Mouse (Mus musculus) G1E (cell line): Measurements from ENCODE around the gene C1qtnf2. TPM values are rescaled to one million over a fixed set of nuclear protein-coding genes. Genes with fewer than 3 reads are reported as not detected.

Experiments
- ATAC-seq: 2 replicates; pipeline ENCODE4 v1.8.0; 2016; ENCODE audit warnings: mild to moderate bottlenecking; ENCODE audit not compliant: insufficient number of reproducible peaks, poor library complexity, low FRiP score, severe bottlenecking; ENCODE audit errors: extremely low read depth
- DNase-seq: peaks from one replicate; pipeline ENCODE4 v3.0.0; 2012; ENCODE audit warnings: low spot score
- H3K27me3 ChIP-seq: 2 replicates; pipeline ENCODE4 v1.6.1; 2012; ENCODE audit warnings: mild to moderate bottlenecking, low read length, inconsistent platforms; ENCODE audit not compliant: insufficient read depth
- H3K36me3 ChIP-seq: replicated peaks from 2 replicates; pipeline ENCODE3; 2012; ENCODE audit warnings: mild to moderate bottlenecking, inconsistent platforms
- H3K4me1 ChIP-seq: 2 replicates; pipeline ENCODE4 v1.6.1; 2012; ENCODE audit warnings: low read depth, low read length, inconsistent platforms, mixed read lengths; ENCODE audit not compliant: insufficient read depth
- H3K4me3 ChIP-seq: 2 replicates; pipeline ENCODE4 v1.5.1; 2012; ENCODE audit warnings: low read depth, mild to moderate bottlenecking, inconsistent platforms, low read length, moderate library complexity, mixed read lengths
- H3K9me3 ChIP-seq: replicated peaks from 2 replicates; pipeline ENCODE4 v1.6.1; 2012; ENCODE audit warnings: inconsistent platforms
- CTCF ChIP-seq: IDR thresholded peaks from 2 replicates; pipeline ENCODE4 v1.5.1; 2012; ENCODE audit warnings: low read depth, low read length, inconsistent platforms, mixed read lengths
- GATA1 ChIP-seq: IDR thresholded peaks from 2 replicates; pipeline ENCODE4 v1.6.1; 2012; ENCODE audit warnings: borderline replicate concordance, low read length, inconsistent platforms, mixed read lengths
- GATA2 ChIP-seq: IDR thresholded peaks from 2 replicates; pipeline ENCODE4 v1.6.1; 2012; ENCODE audit warnings: low read depth, low read length, inconsistent platforms, borderline replicate concordance
- POLR2AphosphoS5 ChIP-seq: IDR thresholded peaks from 2 replicates; pipeline ENCODE4 v1.6.1; 2012; ENCODE audit warnings: low read depth, low read length, inconsistent platforms; ENCODE audit not compliant: insufficient replicate concordance
- TAL1 ChIP-seq: conservative IDR thresholded peaks from 2 replicates; pipeline ENCODE4 v1.6.1; 2012; ENCODE audit warnings: low read depth, low read length, inconsistent platforms, mixed read lengths
- polyA plus RNA-seq: library from polyadenylated mRNA; stranded (reverse); fragments of >175 nt; gene quantifications from 2 replicates; pipeline ENCODE4 v1.2.3, GENCODE M21; 2012
- total RNA-seq, 2 experiments: library from RNA; stranded (forward) in 1 of 2; stranded (reverse) in 1 of 2; fragments of 200-1000 nt in 1 of 2; fragments of >200 nt in 1 of 2; fragmentation: Nextera tagmentation in 1 of 2; gene quantifications; 2 replicates each; pipeline ENCODE4 v1.2.3; 2014 to 2017

Gene C1qtnf2
- total and polyA plus RNA-seq, 3 experiments = not detected

DNA sequence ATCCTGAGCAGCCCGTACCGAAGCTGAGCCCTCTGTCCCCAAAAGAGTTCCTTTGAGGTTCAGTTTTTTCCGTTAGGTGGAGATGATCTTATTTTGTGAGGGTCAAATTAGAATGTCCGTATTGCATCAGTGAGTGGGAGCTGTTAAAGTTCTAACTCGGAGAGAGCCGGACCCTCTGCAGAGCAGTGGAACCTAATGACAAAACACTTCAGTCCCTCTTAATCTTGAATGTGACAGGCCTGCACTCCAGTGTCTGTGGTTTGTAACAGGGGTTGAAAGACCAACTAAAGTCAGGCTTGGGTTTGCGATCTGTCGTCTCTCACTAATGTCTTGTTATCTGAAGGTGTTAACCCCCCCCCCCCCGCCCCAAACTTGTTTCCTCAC is 40.1 kb upstream of the C1qtnf2 start:
- peaks cover 34% of the 10 kb centered on the region for H3K36me3 ChIP-seq
- DNase-seq (no peak), ATAC-seq (0 out of 2 replicates have a peak, but pooled peaks have one; percentile 11)
- H3K4me3 ChIP-seq = peak overlapping the region; percentile 95
- H3K4me1 ChIP-seq = peaks cover 10% of the 10 kb centered on the region
- H3K9me3 ChIP-seq = no peaks in the 10 kb centered on the region
- TF ChIP-seq GATA2 (no peak), CTCF (no peak), TAL1 (no peak), POLR2AphosphoS5 (no peak), GATA1 (no peak)
- H3K27me3 ChIP-seq = no peaks in the 10 kb centered on the region; the same call in 1 of the 2 replicates

DNA sequence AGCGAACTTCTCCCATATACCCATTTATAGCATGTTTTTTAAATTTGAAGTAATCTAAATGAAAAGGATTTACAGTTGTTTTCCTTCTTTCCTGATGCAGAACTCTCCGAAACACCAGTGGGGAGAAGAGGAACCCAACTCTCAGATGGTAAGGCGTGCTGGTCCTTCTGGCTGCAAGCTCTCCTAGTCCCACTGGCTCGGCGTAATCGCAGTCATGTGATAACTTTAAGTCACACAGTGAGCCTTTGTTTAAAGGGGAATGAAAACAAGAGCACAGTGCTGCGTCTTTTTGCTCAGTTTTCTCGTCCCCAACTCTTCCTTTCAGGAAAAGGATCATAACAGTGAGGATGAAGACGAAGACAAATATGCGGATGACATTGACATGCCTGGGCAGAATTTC is 33.0 kb upstream of the C1qtnf2 start:
- Histone ChIP-seq H3K36me3 (peaks cover 99% of the 10 kb centered on the region), H3K27me3 (no peaks in the 10 kb centered on the region), H3K9me3 (no peaks in the 10 kb centered on the region), H3K4me3 (no peak overlapping the region), H3K4me1 (no peaks in the 10 kb centered on the region)
- DNase-seq = no peak
- no peak for TF ChIP-seq GATA2
- no peak for ATAC-seq

DNA sequence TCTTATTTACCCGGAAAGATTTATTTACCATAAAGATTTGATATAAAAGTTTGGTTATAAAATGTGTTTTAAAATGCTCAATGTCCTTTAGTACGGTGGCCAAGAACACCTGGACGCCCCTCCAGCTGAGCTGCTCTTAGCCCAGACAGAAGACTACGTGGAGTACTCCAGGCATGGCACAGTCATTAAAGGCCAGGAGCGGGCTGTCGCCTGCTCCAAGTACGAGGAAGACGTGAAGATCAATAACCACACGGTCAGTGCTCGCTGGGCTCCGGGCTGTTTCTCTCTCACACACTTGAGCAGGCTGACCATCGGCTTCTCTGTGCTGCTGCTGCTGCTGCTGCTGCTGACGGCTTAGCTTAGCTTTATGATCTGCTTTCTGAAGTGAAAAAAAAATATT is 30.9 kb upstream of the C1qtnf2 start:
- Histone ChIP-seq H3K4me3 (no peak overlapping the region), H3K4me1 (no peaks in the 10 kb centered on the region), H3K9me3 (no peaks in the 10 kb centered on the region), H3K27me3 (no peaks in the 10 kb centered on the region), H3K36me3 (peaks cover 92% of the 10 kb centered on the region)
- DNase-seq (no peak), ATAC-seq (no peak)
- TF ChIP-seq CTCF (no peak), GATA2 (no peak), POLR2AphosphoS5 (no peak), GATA1 (no peak), TAL1 (no peak)

DNA sequence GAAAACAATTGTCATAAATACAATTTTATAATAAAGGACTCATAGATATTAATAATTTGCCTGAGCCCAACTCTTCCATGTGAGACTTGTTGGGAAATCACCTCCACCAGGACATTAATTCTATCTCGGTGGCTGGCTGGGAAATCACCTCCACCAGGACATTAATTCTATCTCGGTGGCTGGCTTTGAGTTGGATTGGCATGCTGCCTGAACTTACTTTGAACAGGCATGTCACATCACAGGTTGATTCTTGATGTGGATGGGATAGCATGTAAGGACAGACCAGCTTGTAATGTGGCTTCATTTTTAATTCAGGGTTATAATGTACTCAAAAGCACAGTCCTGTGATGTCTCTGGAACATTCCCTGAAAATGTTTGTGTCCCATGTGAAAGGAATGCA is 24.2 kb upstream of the C1qtnf2 start:
- H3K9me3 ChIP-seq = no peaks in the 10 kb centered on the region
- no peak for TF ChIP-seq CTCF
- no peak for TF ChIP-seq GATA2
- no peak for TF ChIP-seq TAL1
- TF ChIP-seq GATA1 = no peak
- TF ChIP-seq POLR2AphosphoS5 = no peak
- H3K36me3 ChIP-seq = peaks cover 25% of the 10 kb centered on the region
- H3K4me3 ChIP-seq = no peak overlapping the region
- no peaks in the 10 kb centered on the region for H3K4me1 ChIP-seq
- ATAC-seq (no peak), DNase-seq (no peak)
- peaks cover 5% of the 10 kb centered on the region for H3K27me3 ChIP-seq

DNA sequence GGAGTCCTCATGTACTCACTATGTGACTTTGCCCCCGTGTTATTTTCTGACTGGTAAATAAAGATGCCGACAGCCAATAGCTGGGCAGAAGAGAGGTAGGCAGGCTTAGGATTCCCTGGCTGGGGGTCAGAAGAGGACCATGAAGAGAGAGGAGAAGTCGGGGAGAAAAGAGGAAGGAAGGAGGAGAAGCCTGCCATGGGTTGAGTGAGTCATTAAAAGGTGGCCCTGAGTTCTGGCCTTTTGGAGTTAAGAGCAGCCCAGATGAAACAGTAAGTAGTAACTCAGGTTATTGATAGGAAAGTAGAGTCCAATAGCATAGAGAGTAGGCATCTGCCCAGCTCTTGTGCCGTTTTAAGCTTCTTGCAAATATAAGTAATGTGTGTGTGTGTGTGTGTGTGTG is 22.8 kb upstream of the C1qtnf2 start:
- Histone ChIP-seq H3K4me3 (no peak overlapping the region), H3K27me3 (peaks cover 5% of the 10 kb centered on the region), H3K4me1 (no peaks in the 10 kb centered on the region), H3K36me3 (peaks cover 11% of the 10 kb centered on the region), H3K9me3 (no peaks in the 10 kb centered on the region)
- DNase-seq (no peak), ATAC-seq (peak; percentile 40)
- no peak for TF ChIP-seq GATA2
- TF ChIP-seq TAL1 = no peak
- TF ChIP-seq GATA1 = no peak
- TF ChIP-seq POLR2AphosphoS5 = no peak
- TF ChIP-seq CTCF = no peak

DNA sequence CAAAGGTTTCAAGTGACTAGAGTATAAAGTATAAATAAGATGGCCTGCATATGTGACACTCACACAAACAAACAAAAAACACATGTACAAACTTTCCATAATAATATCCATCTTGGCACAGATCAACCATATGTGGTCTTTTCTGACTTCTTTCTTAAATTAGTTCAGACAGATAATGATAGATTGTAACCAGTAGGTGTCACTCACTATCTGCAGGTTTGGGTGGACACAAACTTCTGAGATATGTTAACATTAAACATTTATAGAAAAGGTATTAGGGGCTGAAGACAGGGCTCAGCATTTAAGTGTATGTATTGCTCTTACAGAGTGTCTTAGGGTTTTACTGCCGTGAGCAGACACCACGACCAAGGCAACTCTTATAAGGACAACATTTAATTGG is 21.8 kb upstream of the C1qtnf2 start:
- ATAC-seq (no peak), DNase-seq (no peak)
- Histone ChIP-seq H3K4me1 (no peaks in the 10 kb centered on the region), H3K27me3 (peaks cover 5% of the 10 kb centered on the region), H3K4me3 (no peak overlapping the region), H3K9me3 (no peaks in the 10 kb centered on the region), H3K36me3 (peaks cover 5% of the 10 kb centered on the region)
- no peak for TF ChIP-seq GATA2

DNA sequence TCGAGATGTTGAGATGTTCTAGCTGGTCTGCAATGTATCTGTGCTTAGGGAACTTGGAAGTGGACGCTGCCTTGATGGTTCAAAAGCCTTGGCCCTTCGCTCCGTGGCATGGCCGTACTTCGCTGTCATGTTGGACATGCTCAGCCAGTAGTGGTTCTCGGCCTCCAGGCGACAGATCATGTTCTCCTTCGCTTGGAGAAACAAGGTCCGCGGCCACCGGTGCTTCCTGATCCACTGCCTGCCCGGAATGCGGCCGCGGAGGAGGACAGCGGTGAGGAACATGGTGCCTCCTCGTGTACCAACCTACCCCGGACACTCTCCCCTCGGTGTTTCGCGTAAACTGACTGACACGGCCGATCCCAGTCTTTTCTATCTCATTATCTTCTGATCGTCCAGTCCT is 10.9 kb upstream of the C1qtnf2 start:
- TF ChIP-seq POLR2AphosphoS5 = no peak
- TF ChIP-seq CTCF = no peak
- no peak for TF ChIP-seq TAL1
- TF ChIP-seq GATA1 = no peak
- TF ChIP-seq GATA2 = no peak
- DNase-seq (no peak), ATAC-seq (no peak)
- Histone ChIP-seq H3K4me3 (no peak overlapping the region), H3K4me1 (no peaks in the 10 kb centered on the region), H3K36me3 (no peaks in the 10 kb centered on the region), H3K9me3 (peaks cover 2% of the 10 kb centered on the region; the same call in 1 of the 2 replicates), H3K27me3 (peaks cover 5% of the 10 kb centered on the region; the same call in 1 of the 2 replicates)

DNA sequence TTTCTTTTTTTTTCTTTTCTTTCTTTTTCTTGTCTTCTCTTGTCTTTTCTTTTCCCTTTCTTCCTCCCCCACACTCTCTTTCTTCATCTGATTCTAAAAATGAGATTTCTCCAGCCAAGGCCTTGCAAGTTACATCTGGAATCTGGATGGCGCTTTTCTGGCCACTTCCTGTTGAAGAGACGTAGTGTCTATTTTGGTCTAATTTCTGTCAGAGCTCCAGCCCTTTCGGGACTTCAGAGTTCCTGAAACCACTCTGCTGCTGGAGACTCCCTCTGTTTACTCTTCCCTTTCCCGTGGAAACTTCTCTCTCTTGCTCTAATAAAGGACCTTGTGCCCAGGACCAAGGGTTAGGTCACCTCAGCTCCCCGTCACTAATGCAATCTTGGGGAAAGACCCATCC is 4.0 kb upstream of the C1qtnf2 start:
- Histone ChIP-seq H3K36me3 (no peaks in the 10 kb centered on the region), H3K4me1 (0 out of 2 replicates have a peak, but pooled peaks cover 6% of the 10 kb centered on the region), H3K4me3 (no peak overlapping the region), H3K27me3 (no peaks in the 10 kb centered on the region), H3K9me3 (no peaks in the 10 kb centered on the region)
- no peak for DNase-seq
- no peak for ATAC-seq
- TF ChIP-seq POLR2AphosphoS5 (no peak), GATA2 (no peak), GATA1 (no peak), TAL1 (no peak), CTCF (no peak)
